Mouse (Mus musculus) small intestine, adult 2 months (tissue): ENCODE data around the gene Zc3h12d. TPM values are rescaled to one million over a fixed set of nuclear protein-coding genes. Genes with fewer than 3 reads are reported as not detected.

Experiments
- H3K27ac ChIP-seq: fragments of 200-500 bp; 2 replicates; pipeline ENCODE4 v1.5.1; 2012; ENCODE audit warnings: low read depth, low read length, control low read depth, inconsistent platforms; ENCODE audit not compliant: insufficient read depth
- H3K27me3 ChIP-seq: fragments of 200-500 bp; 2 replicates; pipeline ENCODE4 v1.6.1; 2012; ENCODE audit warnings: mild to moderate bottlenecking, moderate library complexity, low read length, inconsistent platforms; ENCODE audit not compliant: control insufficient read depth, insufficient read depth
- H3K36me3 ChIP-seq: fragments of 200-500 bp; 2 replicates; pipeline ENCODE4 v1.6.1; 2012; ENCODE audit warnings: mild to moderate bottlenecking, low read length, control low read depth, inconsistent platforms; ENCODE audit not compliant: control insufficient read depth, insufficient read depth
- H3K4me1 ChIP-seq: fragments of 200-500 bp; 2 replicates; pipeline ENCODE4 v1.6.1; 2012; ENCODE audit warnings: low read length, inconsistent platforms, mixed read lengths; ENCODE audit not compliant: control insufficient read depth, insufficient read depth, insufficient read length
- H3K4me3 ChIP-seq: fragments of 200-500 bp; 2 replicates; pipeline ENCODE4 v1.5.1; 2012; ENCODE audit warnings: low read depth, mild to moderate bottlenecking, control low read depth, inconsistent platforms, low read length, moderate library complexity
- CTCF ChIP-seq: fragments of 200-500 bp; IDR thresholded peaks from 2 replicates; pipeline ENCODE4 v1.5.1; 2012; ENCODE audit warnings: low read depth, mild to moderate bottlenecking, control low read depth, inconsistent platforms, low read length, moderate library complexity, mixed read lengths; ENCODE audit not compliant: insufficient replicate concordance, insufficient read length; ENCODE audit errors: extremely low read depth
- POLR2A ChIP-seq: fragments of 200-500 bp; IDR thresholded peaks from 2 replicates; pipeline ENCODE4 v1.6.1; 2012; ENCODE audit warnings: low read depth, mild to moderate bottlenecking, control low read depth, inconsistent platforms, low read length, moderate library complexity
- WGBS: fragments of 180-500 bp; shearing (Covaris S2); methylation state at CpG from one replicate; pipeline ENCODE4 v1.1.7; 2018; 5-methylcytosine and 5-hydroxymethylcytosine counted together
- polyA plus RNA-seq: library from polyadenylated mRNA; depleted of rRNA; stranded (reverse); fragments of >200 nt; gene quantifications from 2 replicates; pipeline ENCODE4 v1.2.3, GENCODE M21; 2012

Zc3h12d gene
- polyA plus RNA-seq, 1 experiment, result 12.8 TPM

GRCm38 (mm10) chr10:7838874-7839421 lies 6.7 kb downstream of the Zc3h12d start:
- H3K27ac ChIP-seq, result peak overlapping the region; percentile 69
- 64% methylated on average over 5 of the region's 5 CpGs for WGBS
- TF ChIP-seq CTCF (no peak), POLR2A (no peak)
- H3K27me3 ChIP-seq, result no peaks in the 10 kb centered on the region
- peaks cover 5% of the 10 kb centered on the region; the same call in 1 of the 2 replicates for H3K36me3 ChIP-seq
- H3K4me3 ChIP-seq, result no peak overlapping the region
- peaks cover 38% of the 10 kb centered on the region for H3K4me1 ChIP-seq

GRCm38 (mm10) chr10:7839551-7840352 lies 7.5 kb downstream of the Zc3h12d start:
- TF ChIP-seq POLR2A, result no peak
- no peak for TF ChIP-seq CTCF
- H3K4me3 ChIP-seq, result peak overlapping the region; percentile 40
- 40% methylated on average over 22 of the region's 22 CpGs for WGBS
- peak overlapping the region; percentile 69 for H3K27ac ChIP-seq
- H3K4me1 ChIP-seq, result peaks cover 38% of the 10 kb centered on the region
- H3K27me3 ChIP-seq, result no peaks in the 10 kb centered on the region
- peaks cover 5% of the 10 kb centered on the region; the same call in 1 of the 2 replicates for H3K36me3 ChIP-seq

DNA sequence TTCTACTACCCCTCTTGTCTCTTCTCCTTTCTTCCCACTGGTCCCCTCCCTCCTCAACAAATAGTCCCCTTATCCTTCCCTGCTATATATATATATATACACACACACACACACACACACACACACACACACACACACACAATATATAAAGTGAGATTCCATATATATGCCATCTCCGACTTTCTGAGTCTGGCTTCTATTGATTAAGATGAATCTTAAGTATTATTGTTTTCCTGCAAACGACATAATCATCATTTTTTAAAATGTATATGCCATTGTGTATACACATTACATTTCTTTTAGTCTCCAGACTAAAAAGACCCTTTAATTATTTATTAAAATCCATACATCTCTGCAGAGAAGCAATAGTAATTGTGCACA lies 8.1 kb downstream of the Zc3h12d start:
- Histone ChIP-seq H3K4me1 (peaks cover 38% of the 10 kb centered on the region), H3K27ac (no peak overlapping the region), H3K36me3 (peaks cover 5% of the 10 kb centered on the region; the same call in 1 of the 2 replicates), H3K27me3 (no peaks in the 10 kb centered on the region), H3K4me3 (no peak overlapping the region)
- TF ChIP-seq POLR2A (no peak), CTCF (no peak)
- 92% methylated on average over 2 of the region's 2 CpGs for WGBS

GRCm38 (mm10) chr10:7840785-7841184 lies 8.5 kb downstream of the Zc3h12d start:
- Histone ChIP-seq H3K27ac (peak overlapping the region; percentile 93; the same call in 1 of the 2 replicates), H3K4me3 (no peak overlapping the region), H3K4me1 (peaks cover 38% of the 10 kb centered on the region), H3K27me3 (no peaks in the 10 kb centered on the region), H3K36me3 (peaks cover 5% of the 10 kb centered on the region; the same call in 1 of the 2 replicates)
- no peak for TF ChIP-seq CTCF
- no peak for TF ChIP-seq POLR2A
- WGBS, result 70% methylated on average over 3 of the region's 3 CpGs

DNA sequence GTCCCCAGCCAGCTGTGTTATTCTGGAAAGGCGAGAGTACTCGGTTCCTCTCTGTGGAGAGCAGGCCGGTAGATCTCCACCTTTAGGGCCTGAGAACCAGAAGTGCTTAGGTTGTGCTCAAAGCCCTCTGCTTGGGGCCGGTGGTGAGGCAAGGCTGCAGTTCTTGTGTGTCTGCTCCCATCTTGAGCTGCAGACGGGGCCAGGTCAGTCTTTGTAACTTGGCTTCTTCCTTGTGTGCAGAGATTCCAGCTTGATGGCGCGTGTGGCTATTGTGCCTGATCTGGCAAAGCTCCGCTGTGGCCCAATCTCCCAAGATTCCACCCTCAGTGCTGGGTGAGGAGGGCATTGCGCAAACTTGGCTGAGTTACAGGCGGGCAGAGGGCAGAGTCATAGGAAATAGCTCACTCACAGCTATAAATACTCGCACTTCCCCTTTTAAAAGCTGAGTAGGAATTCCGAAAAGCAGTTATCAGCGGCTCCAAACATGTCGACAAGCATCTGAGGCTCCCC lies 9.4 kb downstream of the Zc3h12d start:
- peak overlapping the region; percentile 93 for H3K27ac ChIP-seq
- WGBS, result 17% methylated on average over 14 of the region's 14 CpGs
- H3K4me1 ChIP-seq, result peaks cover 41% of the 10 kb centered on the region
- no peak for TF ChIP-seq CTCF
- TF ChIP-seq POLR2A, result no peak
- H3K27me3 ChIP-seq, result no peaks in the 10 kb centered on the region
- peak overlapping the region; percentile 32 for H3K4me3 ChIP-seq
- peaks cover 5% of the 10 kb centered on the region; the same call in 1 of the 2 replicates for H3K36me3 ChIP-seq

DNA sequence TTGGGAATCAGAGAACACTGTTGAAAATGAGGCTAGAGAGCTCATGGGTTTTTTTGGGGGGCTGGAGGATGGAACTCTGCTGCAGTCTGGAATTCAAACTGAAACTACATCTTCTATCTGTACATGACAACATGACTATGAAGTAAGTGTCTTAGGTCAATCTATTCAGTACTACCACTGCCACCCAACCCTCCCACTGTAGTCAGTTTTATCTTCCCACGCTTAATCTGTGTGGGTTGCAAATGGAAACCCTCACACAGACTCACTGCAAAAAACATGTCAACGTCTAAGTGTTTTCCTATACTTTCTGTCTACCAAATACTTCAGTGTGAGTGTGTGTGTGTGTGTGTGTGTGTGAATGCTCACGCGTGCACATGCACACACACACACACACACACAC lies 10.9 kb downstream of the Zc3h12d start:
- Histone ChIP-seq H3K27me3 (no peaks in the 10 kb centered on the region), H3K27ac (no peak overlapping the region), H3K4me3 (no peak overlapping the region), H3K4me1 (peaks cover 35% of the 10 kb centered on the region), H3K36me3 (peaks cover 5% of the 10 kb centered on the region; the same call in 1 of the 2 replicates)
- WGBS, result 89% methylated on average over 4 of the region's 4 CpGs
- TF ChIP-seq CTCF, result no peak
- TF ChIP-seq POLR2A, result no peak

GRCm38 (mm10) chr10:7844161-7844560 lies 11.9 kb downstream of the Zc3h12d start:
- no peak overlapping the region for H3K4me3 ChIP-seq
- TF ChIP-seq POLR2A (no peak), CTCF (no peak)
- no peak overlapping the region for H3K27ac ChIP-seq
- no peaks in the 10 kb centered on the region for H3K27me3 ChIP-seq
- peaks cover 26% of the 10 kb centered on the region for H3K4me1 ChIP-seq
- 72% methylated on average over 4 of the region's 4 CpGs for WGBS
- peaks cover 5% of the 10 kb centered on the region for H3K36me3 ChIP-seq

DNA sequence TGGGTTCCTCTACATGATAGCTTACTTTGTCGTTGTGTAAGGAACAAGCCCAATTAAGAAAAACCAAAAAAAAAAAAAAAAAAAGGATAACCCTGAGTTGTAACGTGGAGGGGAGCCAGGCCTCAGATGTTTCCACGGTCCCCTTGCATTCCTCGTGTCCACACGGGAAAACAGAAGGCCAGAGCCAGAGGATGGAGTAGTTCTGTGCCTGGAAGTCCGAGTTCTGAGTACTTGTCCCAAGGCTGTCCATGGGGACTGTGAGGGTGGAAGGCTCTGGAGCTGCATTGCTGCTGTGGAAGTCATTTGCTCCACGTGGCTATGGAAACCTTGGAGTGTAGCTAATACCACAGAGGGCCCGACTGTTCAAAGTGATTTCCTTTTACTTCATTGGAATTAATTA lies 12.9 kb downstream of the Zc3h12d start:
- Histone ChIP-seq H3K27ac (no peak overlapping the region), H3K36me3 (peaks cover 5% of the 10 kb centered on the region; the same call in 1 of the 2 replicates), H3K27me3 (no peaks in the 10 kb centered on the region), H3K4me1 (peaks cover 23% of the 10 kb centered on the region; the same call in 1 of the 2 replicates), H3K4me3 (no peak overlapping the region)
- WGBS, result 85% methylated on average over 8 of the region's 8 CpGs
- TF ChIP-seq POLR2A, result no peak
- TF ChIP-seq CTCF, result no peak
